Mouse (Mus musculus) T-helper 17 cell (primary cell): ENCODE data around the gene Mettl13.

ENCODE experiments used
- in situ Hi-C, 2 experiments: fragments of 300-600 bp; cut with MboI, MseI; formaldehyde crosslinking; loops; 1 replicate in 1 of 2; 2 replicates in 1 of 2; pipeline ENCODE4 v1.15.1; 2025; ENCODE audit warnings: high pct_unique_total_duplicates in 2 of 2

The Mettl13 gene

DNA sequence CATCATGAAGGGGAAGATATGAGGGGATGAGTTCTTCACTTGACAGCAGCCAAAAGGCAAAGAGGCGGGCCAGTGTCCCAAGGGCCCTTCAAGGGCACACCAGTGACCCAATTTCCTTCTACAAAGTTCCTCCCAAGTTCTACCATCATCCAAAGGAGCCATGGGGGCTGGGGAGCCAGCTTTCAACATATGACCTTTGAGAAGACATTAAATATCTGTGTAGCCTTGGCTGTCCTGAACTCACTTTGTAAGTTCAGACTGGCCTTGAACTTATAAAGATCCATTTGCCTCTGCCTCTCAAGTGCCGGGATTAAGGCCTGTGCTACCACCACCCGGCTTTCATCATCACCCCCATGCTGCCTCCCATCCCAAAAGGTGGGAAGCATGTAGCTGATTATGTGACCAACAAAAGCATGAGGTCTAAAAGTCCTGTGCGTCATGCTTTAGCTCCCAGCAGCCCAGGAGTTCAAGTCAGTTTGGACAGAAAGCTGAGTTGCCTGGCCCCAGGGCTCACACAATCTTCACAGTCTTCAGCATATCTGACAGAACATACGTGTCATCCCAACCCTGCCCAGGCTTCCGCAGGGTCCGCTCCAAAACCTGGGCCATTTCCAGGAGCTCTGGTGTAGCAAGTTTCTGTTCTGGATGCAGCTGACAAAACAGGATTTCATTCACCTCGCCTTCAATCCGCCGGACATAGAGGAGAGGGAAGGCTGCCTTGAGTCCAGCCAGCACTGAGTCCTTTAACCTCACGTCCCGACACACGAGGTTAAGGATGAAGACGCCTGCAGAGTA lies 14.4 kb downstream of the Mettl13 start:
- in situ Hi-C loops, result loop anchor here in 1 of 2 experiments (10.0 kb wide), 1 partner anchor 169 kb away; no protein-coding TSS in a partner anchor

- in situ Hi-C loops, result loop anchor here in 1 of 2 experiments (10.0 kb wide), 1 partner anchor 168 kb away; no protein-coding TSS in a partner anchor
Measured at GRCm38 (mm10) chr1:162532330-162532729, 16.0 kb downstream of the Mettl13 start.

- in situ Hi-C loops, result loop anchor here in 1 of 2 experiments (10.0 kb wide), 1 partner anchor 167 kb away; no protein-coding TSS in a partner anchor
Measured at GRCm38 (mm10) chr1:162531584-162531983, 16.8 kb downstream of the Mettl13 start.

DNA sequence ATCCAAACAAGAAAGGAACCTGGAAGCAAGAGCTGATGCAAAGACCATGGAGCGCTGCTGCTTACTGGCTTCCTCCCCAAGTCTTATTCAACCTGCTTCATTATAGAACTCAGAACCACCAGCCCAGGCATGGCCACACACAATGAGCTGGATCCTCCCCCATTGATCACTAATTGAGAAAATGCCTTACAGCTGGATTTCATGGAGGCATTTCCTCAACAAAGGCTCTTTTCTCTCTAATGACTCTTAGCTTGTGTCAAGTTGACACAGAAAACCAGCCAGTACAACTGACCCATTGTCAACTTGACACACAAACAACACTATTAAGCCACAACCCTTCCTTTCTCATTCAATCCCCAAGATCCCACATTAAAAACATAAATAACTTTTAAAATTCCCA lies 17.7 kb downstream of the Mettl13 start:
- in situ Hi-C loops, result loop anchor here in 1 of 2 experiments (10.0 kb wide), 1 partner anchor 166 kb away; no protein-coding TSS in a partner anchor

GRCm38 (mm10) chr1:162529651-162530050 lies 18.7 kb downstream of the Mettl13 start:
- in situ Hi-C loops, result loop anchor here (10.0 kb wide), 2 partner anchors 165 to 1205 kb away; no protein-coding TSS in a partner anchor

- in situ Hi-C loops, result no loop called here
Measured at GRCm38 (mm10) chr1:162515116-162515515, 33.2 kb downstream of the Mettl13 start.

- in situ Hi-C loops, result no loop called here
Measured at GRCm38 (mm10) chr1:162510013-162510356, 38.4 kb downstream of the Mettl13 start.

DNA sequence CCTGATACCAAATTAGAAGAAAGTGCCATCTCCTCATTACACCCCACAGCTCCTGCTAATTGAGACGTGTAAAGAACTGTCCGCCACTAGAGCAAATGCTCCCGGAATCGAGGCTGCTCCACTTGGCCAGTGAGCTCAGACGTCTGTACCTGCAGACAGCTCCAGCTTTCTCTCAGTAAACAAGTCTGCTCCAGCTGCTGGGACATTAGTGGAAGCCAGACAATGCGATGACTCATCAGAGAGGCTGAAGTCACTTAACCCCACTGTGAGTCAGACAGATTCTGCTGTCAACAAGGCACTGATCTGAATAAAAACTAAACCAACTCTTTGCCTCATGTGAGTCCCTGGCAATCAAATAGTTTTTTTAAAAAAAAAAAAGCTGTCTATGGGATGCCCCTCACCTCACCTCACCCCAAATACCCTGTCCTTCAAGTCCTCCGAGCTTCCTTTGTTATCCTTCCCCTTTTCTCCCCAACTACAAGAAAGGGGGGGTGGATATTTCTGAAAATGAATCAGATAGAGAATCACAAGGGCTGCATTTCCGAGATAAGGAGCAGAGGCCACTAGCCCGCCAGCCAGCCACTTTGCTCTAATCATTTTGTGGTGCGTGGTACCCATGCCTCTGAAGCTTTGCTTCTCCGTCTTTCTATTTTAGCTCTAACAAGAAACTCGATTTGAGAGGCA lies 38.9 kb downstream of the Mettl13 start:
- in situ Hi-C loops, result no loop called here

- in situ Hi-C loops, result no loop called here
Measured at GRCm38 (mm10) chr1:162508211-162509005, 39.9 kb downstream of the Mettl13 start.

DNA sequence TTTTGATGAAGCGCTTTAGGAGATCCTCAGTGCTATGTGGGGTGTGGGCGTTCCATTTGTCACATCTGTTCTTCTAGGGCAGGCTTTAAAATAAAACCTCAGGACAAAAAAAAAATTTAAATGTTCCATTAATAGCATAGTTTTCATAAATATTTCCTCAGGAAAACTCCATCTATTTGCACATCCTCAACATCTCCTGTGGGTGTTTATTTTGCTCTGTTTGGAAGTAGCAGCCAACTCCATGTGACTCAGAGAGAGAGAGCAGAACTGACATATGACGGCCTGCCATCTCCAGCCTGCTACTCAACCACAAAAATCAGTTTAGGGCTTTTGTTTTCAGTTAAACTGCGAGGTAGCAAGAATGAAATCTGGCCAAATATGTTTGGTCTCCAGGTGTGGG lies 41.8 kb downstream of the Mettl13 start:
- in situ Hi-C loops, result no loop called here

GRCm38 (mm10) chr1:162505649-162506048 lies 42.7 kb downstream of the Mettl13 start:
- in situ Hi-C loops, result no loop called here
